10 mouse cellular contexts compared by ENCODE assay signal in the genomic region with DNA sequence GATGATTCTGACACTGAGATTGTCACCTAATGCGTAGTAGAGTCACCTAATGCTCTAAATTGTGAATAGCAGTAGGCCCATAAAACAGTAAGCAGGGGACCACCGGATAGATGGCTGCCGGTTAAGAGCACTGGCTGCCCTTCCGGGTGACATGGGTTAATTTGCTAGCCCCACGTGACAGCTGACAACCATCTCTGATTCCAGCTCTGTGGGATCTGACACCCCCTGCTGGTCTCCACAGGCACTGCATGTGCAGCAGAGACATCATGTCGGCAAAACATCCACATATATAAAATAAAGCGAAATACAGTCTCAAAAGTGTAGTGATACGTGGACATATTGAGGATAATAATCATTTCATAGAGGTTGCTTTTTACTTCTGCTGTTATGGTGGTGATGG. TPM values are rescaled to one million over a fixed set of nuclear protein-coding genes. Genes with fewer than 3 reads are reported as not detected.
DNase-seq lines count a peak whose midpoint lies in the region; ATAC-seq and TF ChIP-seq lines count a peak whose summit lies in the region.
"Had no signal": no experiment of that assay in that cellular context is flagged by ENCODE, and none has a peak within 500 bp of the region (broad histone marks: within the 10 kb centered on the region; RNA-seq: fewer than 3 reads in every experiment).

No protein-coding gene starts in this region.

- DNase-seq in hindbrain, embryonic 11.5 days (ENCODE audit: low spot score) = peak; percentile 49
- peak; percentile 33 for DNase-seq in urinary bladder, postnatal 14 days (ENCODE audit: low spot score)
- DNase-seq in urinary bladder, postnatal 10 days (ENCODE audit: low spot score) = no peak
- peak; percentile 45 for DNase-seq in c-Kit-positive CD71-positive TER-119-positive erythroid progenitor cells, embryonic 14.5 days (ENCODE audit: low spot score)

- H3K4me2 ChIP-seq in hindbrain, embryonic 11.5 days (replicated peaks; ENCODE audit: low read depth, low read length) = no peak overlapping the region
- H3K4me2 ChIP-seq in hindbrain, embryonic 13.5 days = no peak overlapping the region
- H3K4me2 ChIP-seq: stomach, embryonic 15.5 days had no signal

- ATAC-seq in hindbrain, embryonic 11.5 days (ENCODE audit: low FRiP score) = no peak
- ATAC-seq in hindbrain, embryonic 13.5 days (ENCODE audit: low FRiP score) = no peak
- ATAC-seq in inflammation-experienced regulatory T-cells, adult 6 months = peak; percentile 42
- no peak for ATAC-seq in frontal cortex, adult (ENCODE audit: low TSS enrichment)

- H3K4me3 ChIP-seq in hindbrain, embryonic 11.5 days (ENCODE audit: low read depth, low read length) = no peak overlapping the region
- H3K4me3 ChIP-seq in hindbrain, embryonic 13.5 days = no peak overlapping the region
- no peak overlapping the region for H3K4me3 ChIP-seq in small intestine, adult 2 months (ENCODE audit: low read depth, low read length)
- H3K4me3 ChIP-seq: erythroblast, embryonic 14.5 days; stomach, embryonic 15.5 days had no signal

- no peak for TF ChIP-seq POLR2A in small intestine, adult 2 months (IDR thresholded peaks at IDR 0.05; ENCODE audit: low read depth, low read length)

- H3K9ac ChIP-seq in hindbrain, embryonic 11.5 days (ENCODE audit: low read depth, low read length) = no peak overlapping the region
- no peak overlapping the region for H3K9ac ChIP-seq in hindbrain, embryonic 13.5 days
- H3K9ac ChIP-seq: stomach, embryonic 15.5 days had no signal

- H3K27me3 ChIP-seq in hindbrain, embryonic 11.5 days (ENCODE audit: control insufficient read depth, insufficient read depth, low read length) = no peaks in the 10 kb centered on the region
- H3K27me3 ChIP-seq in hindbrain, embryonic 13.5 days = no peaks in the 10 kb centered on the region
- no peaks in the 10 kb centered on the region for H3K27me3 ChIP-seq in small intestine, adult 2 months (ENCODE audit: control insufficient read depth, insufficient read depth, low read length)
- H3K27me3 ChIP-seq: stomach, embryonic 15.5 days had no signal

- peak; percentile 74; the same call in 1 of the 2 replicates for TF ChIP-seq CTCF in small intestine, adult 2 months (IDR thresholded peaks at IDR 0.05; ENCODE audit: extremely low read depth, insufficient read length, insufficient replicate concordance, low read depth, low read length)

- no peak overlapping the region for H3K27ac ChIP-seq in hindbrain, embryonic 11.5 days (ENCODE audit: low read depth, low read length)
- H3K27ac ChIP-seq in hindbrain, embryonic 13.5 days = no peak overlapping the region
- no peak overlapping the region for H3K27ac ChIP-seq in small intestine, adult 2 months (ENCODE audit: insufficient read depth, low read depth, low read length)
- H3K27ac ChIP-seq: stomach, embryonic 15.5 days had no signal

- no peaks in the 10 kb centered on the region for H3K9me3 ChIP-seq in hindbrain, embryonic 11.5 days (ENCODE audit: control insufficient read depth, low read length)
- H3K9me3 ChIP-seq in hindbrain, embryonic 13.5 days = no peaks in the 10 kb centered on the region
- H3K9me3 ChIP-seq: stomach, embryonic 15.5 days had no signal

- H3K36me3 ChIP-seq in hindbrain, embryonic 11.5 days (ENCODE audit: control insufficient read depth, insufficient read depth, low read length) = no peaks in the 10 kb centered on the region
- H3K36me3 ChIP-seq in hindbrain, embryonic 13.5 days = peaks cover 9% of the 10 kb centered on the region
- peaks cover 5% of the 10 kb centered on the region for H3K36me3 ChIP-seq in small intestine, adult 2 months (ENCODE audit: control insufficient read depth, insufficient read depth, low read length)

- 74% methylated on average over 8 of the region's 8 CpGs for WGBS in hindbrain, embryonic 11.5 days
- 73% methylated on average over 8 of the region's 8 CpGs for WGBS in hindbrain, embryonic 13.5 days
- WGBS in small intestine, adult 2 months = 86% methylated on average over 8 of the region's 8 CpGs

- no peaks in the 10 kb centered on the region for H3K4me1 ChIP-seq in hindbrain, embryonic 11.5 days (replicated peaks; ENCODE audit: control insufficient read depth, insufficient read depth, low read length)
- H3K4me1 ChIP-seq in hindbrain, embryonic 13.5 days (replicated peaks) = 0 out of 2 replicates have a peak, but pooled peaks cover 5% of the 10 kb centered on the region
- H3K4me1 ChIP-seq in small intestine, adult 2 months (ENCODE audit: control insufficient read depth, insufficient read depth, insufficient read length, low read length) = peaks cover 16% of the 10 kb centered on the region; the same call in 1 of the 2 replicates

RNA-seq across cellular contexts. Expression of a gene that starts 8.0 kb away (rescaled TPM):
- polyA plus RNA-seq in hindbrain, embryonic 11.5 days (2014; fragmentation: Nextera tagmentation; extraction: Ambion mirVana) = 28.8 and 30.8 TPM in 2 replicates
- 32.1 and 33.0 TPM in 2 replicates for polyA plus RNA-seq in hindbrain, embryonic 13.5 days (2015; fragmentation: Nextera tagmentation; extraction: Ambion mirVana)
- polyA plus RNA-seq in inflammation-experienced regulatory T-cells, adult 6 months (2017; shearing (Covaris generic)) = 10 to 100 TPM; 22.7 to 24.3 (median 23.1) TPM
- 0.86 and 1.1 TPM in 2 replicates for polyA plus RNA-seq in small intestine, adult 2 months (2012; rRNA removed)

RNA-seq across cellular contexts. Expression of a gene that starts 11.3 kb away (rescaled TPM):
- 30.4 and 32.8 TPM in 2 replicates for polyA plus RNA-seq in hindbrain, embryonic 11.5 days (2014; fragmentation: Nextera tagmentation; extraction: Ambion mirVana)
- polyA plus RNA-seq in hindbrain, embryonic 13.5 days (2015; fragmentation: Nextera tagmentation; extraction: Ambion mirVana) = 30.1 and 30.3 TPM in 2 replicates
- polyA plus RNA-seq in inflammation-experienced regulatory T-cells, adult 6 months (2017; shearing (Covaris generic)) = 10 to 100 TPM; 11.5 to 19.0 (median 12.5) TPM
- polyA plus RNA-seq in small intestine, adult 2 months (2012; rRNA removed) = 1.6 and 1.9 TPM in 2 replicates

RNA-seq across cellular contexts. Expression of a gene that starts 39.9 kb away (rescaled TPM):
- 16.3 and 18.1 TPM in 2 replicates for polyA plus RNA-seq in hindbrain, embryonic 11.5 days (2014; fragmentation: Nextera tagmentation; extraction: Ambion mirVana)
- polyA plus RNA-seq in hindbrain, embryonic 13.5 days (2015; fragmentation: Nextera tagmentation; extraction: Ambion mirVana) = 22.7 TPM in 2 replicates
- 10 to 100 TPM in 2 of 3 experiments, 1 to 10 TPM in 1; 8.4 to 11.3 (median 10.6) TPM for polyA plus RNA-seq in inflammation-experienced regulatory T-cells, adult 6 months (2017; shearing (Covaris generic))
- 0.51 and 1.4 TPM in 2 replicates for polyA plus RNA-seq in small intestine, adult 2 months (2012; rRNA removed)

Comparison
In these comparisons a context has a peak if more than half of its experiments do, and no peak if none do; other contexts are left out.
1. RNA of a gene that starts 8.0 kb away (polyA plus RNA-seq): 32.1 to 33.0 TPM in hindbrain, embryonic 13.5 days, 28.8 to 30.8 TPM in hindbrain, embryonic 11.5 days and 22.7 to 24.3 TPM in inflammation-experienced regulatory T-cells, adult 6 months; 0.86 to 1.1 TPM in small intestine, adult 2 months; every median in the first group is over 10 times any median in the second.